Mouse (Mus musculus): ENCODE measurements around the gene Nfya. TPM values are rescaled to one million over a fixed set of nuclear protein-coding genes. Genes with fewer than 3 reads are reported as not detected.

Nfya gene
- polyA plus RNA-seq, 1 experiment from 2014 or later: 26.5 TPM

DNA sequence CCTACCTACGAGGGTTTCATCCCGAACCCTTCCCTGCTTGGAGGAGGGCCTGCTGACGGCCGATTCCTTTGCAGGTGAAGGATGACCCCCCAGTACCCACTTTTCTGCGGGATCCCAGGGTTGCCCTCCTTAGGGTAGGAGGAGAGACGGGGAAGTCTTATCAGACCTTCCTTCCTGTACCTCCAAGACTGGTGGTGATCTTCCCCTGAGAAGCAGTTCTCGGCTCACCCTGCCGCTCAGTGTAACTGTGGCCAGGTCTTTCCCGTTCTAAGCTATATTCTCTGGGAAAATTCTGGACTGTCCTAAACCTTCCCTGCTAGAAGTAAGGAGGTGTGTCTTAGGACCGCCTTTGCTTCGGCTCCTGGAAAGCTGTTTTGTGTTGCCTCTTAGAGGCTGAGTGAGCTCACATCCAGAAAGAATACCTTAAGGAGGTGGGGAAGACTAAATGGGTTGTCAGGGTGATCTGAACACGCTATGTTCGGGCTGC lies 636 bp upstream of the Nfya start:
- Histone ChIP-seq H3K9me3 (ENCODE audit: control insufficient read depth, low read depth, low read length) (no peaks in the 10 kb centered on the region), H3K27ac (ENCODE audit: low read length) (peak overlapping the region; percentile 98), H3K4me3 (ENCODE audit: low read depth, low read length) (peak overlapping the region; percentile 88), H3K27me3 (ENCODE audit: control insufficient read depth, insufficient read depth, low read length) (no peaks in the 10 kb centered on the region), H3K9ac (replicated peaks; ENCODE audit: low read depth, low read length) (peak overlapping the region; percentile 57), H3K4me2 (replicated peaks; ENCODE audit: low read depth, low read length) (peak overlapping the region; percentile 81), H3K4me1 (ENCODE audit: control insufficient read depth, insufficient read depth, low read length) (peaks cover 25% of the 10 kb centered on the region; the same call in 1 of the 2 replicates), H3K36me3 (ENCODE audit: control insufficient read depth, insufficient read depth, low read length) (peaks cover 9% of the 10 kb centered on the region; the same call in 1 of the 2 replicates)
- WGBS: 1% methylated on average over 13 of the region's 13 CpGs
- peak; percentile 8; the same call in 1 of the 2 replicates for ATAC-seq (ENCODE audit: insufficient number of reproducible peaks, insufficient read depth, low FRiP score, low read depth)

DNA sequence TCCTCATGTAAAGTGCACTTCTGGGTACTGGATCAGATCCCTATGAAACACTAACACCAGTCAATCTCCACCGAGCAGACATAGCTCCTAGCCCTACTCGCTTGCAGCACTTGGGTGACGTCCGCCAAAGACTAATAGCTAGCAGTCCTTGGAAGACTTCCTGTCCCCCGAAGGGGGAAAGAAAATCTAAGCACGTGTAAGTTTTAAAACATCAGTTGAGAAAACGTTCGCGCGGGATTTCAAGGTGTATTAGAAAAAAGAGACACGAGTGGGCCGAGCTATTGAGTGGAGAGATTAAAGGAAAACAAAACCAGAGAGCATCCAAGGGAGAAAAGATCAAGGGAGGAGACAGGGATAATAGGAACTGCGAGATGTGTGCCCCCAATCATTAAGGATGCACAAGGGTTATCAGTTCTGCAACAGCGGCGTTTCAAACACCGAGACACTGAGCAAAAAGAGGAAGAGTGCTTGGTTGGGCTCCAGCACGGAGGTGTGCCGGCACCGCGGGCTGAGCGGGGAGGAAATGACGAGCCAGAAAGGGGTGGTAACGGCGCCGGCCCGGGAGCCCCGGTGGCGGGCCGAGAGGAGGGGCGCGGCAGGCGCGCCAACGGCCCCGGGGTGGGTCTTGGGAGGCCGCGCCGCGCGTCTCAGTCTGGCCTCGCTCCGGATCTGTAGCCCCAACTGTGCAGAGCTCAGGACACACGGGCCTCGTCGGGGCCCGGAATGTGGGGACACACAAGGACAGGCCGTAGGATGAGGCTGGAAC lies 997 bp downstream of the Nfya start:
- Histone ChIP-seq H3K27me3 (ENCODE audit: control insufficient read depth, insufficient read depth, low read length) (no peaks in the 10 kb centered on the region), H3K9me3 (ENCODE audit: control insufficient read depth, low read depth, low read length) (no peaks in the 10 kb centered on the region), H3K4me3 (ENCODE audit: low read depth, low read length) (peak overlapping the region; percentile 88), H3K27ac (ENCODE audit: low read length) (peak overlapping the region; percentile 100), H3K9ac (replicated peaks; ENCODE audit: low read depth, low read length) (peak overlapping the region; percentile 100), H3K36me3 (ENCODE audit: control insufficient read depth, insufficient read depth, low read length) (peaks cover 6% of the 10 kb centered on the region; the same call in 1 of the 2 replicates), H3K4me1 (ENCODE audit: control insufficient read depth, insufficient read depth, low read length) (peaks cover 25% of the 10 kb centered on the region; the same call in 1 of the 2 replicates), H3K4me2 (replicated peaks; ENCODE audit: low read depth, low read length) (peak overlapping the region; percentile 68)
- 1% methylated on average over 46 of the region's 47 CpGs for WGBS
- ATAC-seq (ENCODE audit: insufficient number of reproducible peaks, insufficient read depth, low FRiP score, low read depth): peak; percentile 29

DNA sequence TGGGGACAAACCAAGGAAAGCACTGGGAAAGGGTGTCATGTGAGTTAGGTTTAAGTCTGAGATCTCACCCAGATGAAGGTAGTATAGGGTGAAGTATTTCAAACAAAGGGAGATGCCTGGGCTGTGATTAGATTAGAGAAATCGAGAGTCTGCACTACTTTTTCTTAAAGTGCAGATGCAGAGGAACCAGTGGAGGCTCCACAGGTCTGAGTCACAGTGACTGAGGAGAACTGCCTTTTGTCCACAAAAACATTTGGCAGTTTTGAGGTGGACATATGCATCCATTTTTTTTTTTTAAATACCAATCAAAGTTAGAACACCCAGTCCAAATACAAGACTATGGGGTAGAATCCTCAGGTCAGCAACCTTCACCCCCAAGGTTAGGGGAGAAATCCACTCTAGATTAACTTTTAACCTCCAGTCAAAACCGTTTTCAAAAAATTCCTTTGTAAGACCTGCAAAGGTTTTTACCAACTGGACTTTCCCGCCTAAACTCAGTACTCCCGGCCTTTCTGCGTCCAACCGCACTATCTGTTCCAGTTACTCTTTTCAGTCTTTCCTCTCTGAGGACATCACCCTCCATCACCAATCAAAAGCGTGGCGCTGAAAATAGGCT lies 1.7 kb downstream of the Nfya start:
- no peak for ATAC-seq (ENCODE audit: insufficient number of reproducible peaks, insufficient read depth, low FRiP score, low read depth)
- Histone ChIP-seq H3K4me2 (replicated peaks; ENCODE audit: low read depth, low read length) (peak overlapping the region; percentile 68), H3K4me3 (ENCODE audit: low read depth, low read length) (peak overlapping the region; percentile 88), H3K9ac (replicated peaks; ENCODE audit: low read depth, low read length) (peak overlapping the region; percentile 100), H3K27me3 (ENCODE audit: control insufficient read depth, insufficient read depth, low read length) (no peaks in the 10 kb centered on the region), H3K36me3 (ENCODE audit: control insufficient read depth, insufficient read depth, low read length) (peaks cover 6% of the 10 kb centered on the region; the same call in 1 of the 2 replicates), H3K4me1 (ENCODE audit: control insufficient read depth, insufficient read depth, low read length) (peaks cover 25% of the 10 kb centered on the region; the same call in 1 of the 2 replicates), H3K9me3 (ENCODE audit: control insufficient read depth, low read depth, low read length) (no peaks in the 10 kb centered on the region), H3K27ac (ENCODE audit: low read length) (peak overlapping the region; percentile 100)
- WGBS: 3% methylated on average over 8 of the region's 8 CpGs

DNA sequence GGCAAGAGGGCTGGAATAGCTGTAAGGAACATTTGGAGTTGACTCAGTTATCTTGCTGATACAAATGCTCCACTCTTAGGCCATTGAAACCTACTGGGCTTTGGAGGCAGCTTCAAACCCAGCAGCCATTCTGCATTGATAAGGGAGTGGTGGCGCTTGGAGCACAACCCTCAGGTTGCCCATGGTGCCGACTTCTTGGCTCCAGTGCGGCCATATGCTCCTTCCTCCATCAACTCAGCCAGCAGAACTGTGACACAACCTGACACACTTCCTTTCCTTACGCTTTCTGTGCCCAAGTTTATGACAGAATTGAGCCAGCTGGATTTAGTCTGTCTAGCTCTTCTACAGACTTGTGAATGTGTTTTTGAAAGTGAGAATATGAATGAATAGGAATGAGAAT lies 2.6 kb downstream of the Nfya start:
- no peaks in the 10 kb centered on the region for H3K9me3 ChIP-seq (ENCODE audit: control insufficient read depth, low read depth, low read length)
- peaks cover 25% of the 10 kb centered on the region; the same call in 1 of the 2 replicates for H3K4me1 ChIP-seq (ENCODE audit: control insufficient read depth, insufficient read depth, low read length)
- no peaks in the 10 kb centered on the region for H3K36me3 ChIP-seq (ENCODE audit: control insufficient read depth, insufficient read depth, low read length)
- ATAC-seq (ENCODE audit: insufficient number of reproducible peaks, insufficient read depth, low FRiP score, low read depth): no peak
- no peaks in the 10 kb centered on the region for H3K27me3 ChIP-seq (ENCODE audit: control insufficient read depth, insufficient read depth, low read length)
- no peak overlapping the region for H3K9ac ChIP-seq (replicated peaks; ENCODE audit: low read depth, low read length)
- H3K4me3 ChIP-seq (ENCODE audit: low read depth, low read length): no peak overlapping the region
- H3K4me2 ChIP-seq (replicated peaks; ENCODE audit: low read depth, low read length): no peak overlapping the region; the same call in 1 of the 2 replicates
- H3K27ac ChIP-seq (ENCODE audit: low read length): no peak overlapping the region
- 92% methylated on average over 4 of the region's 4 CpGs for WGBS

DNA sequence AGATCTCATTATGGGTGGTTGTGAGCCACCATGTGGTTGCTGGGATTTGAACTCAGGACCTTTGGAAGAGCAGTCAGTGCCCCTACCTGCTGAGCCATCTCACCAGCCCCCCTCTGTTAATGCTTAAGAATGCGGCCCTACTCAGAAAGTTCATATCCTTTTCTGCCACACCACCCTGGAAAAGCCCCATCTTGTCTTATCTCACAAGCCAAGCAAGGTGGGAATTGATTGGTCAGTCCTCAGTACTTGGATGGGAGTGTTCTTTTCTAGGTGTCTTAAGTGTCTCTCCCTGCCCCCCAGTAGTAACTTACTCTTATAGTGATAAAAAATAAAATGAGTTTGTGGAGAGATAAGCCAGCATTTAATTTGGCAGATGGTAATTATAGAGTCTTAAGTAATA lies 5.0 kb downstream of the Nfya start:
- WGBS: 77% methylated on average over 1 of the region's 1 CpGs
- no peak for ATAC-seq (ENCODE audit: insufficient number of reproducible peaks, insufficient read depth, low FRiP score, low read depth)
- Histone ChIP-seq H3K4me1 (ENCODE audit: control insufficient read depth, insufficient read depth, low read length) (peaks cover 16% of the 10 kb centered on the region; the same call in 1 of the 2 replicates), H3K36me3 (ENCODE audit: control insufficient read depth, insufficient read depth, low read length) (peaks cover 6% of the 10 kb centered on the region), H3K4me3 (ENCODE audit: low read depth, low read length) (no peak overlapping the region), H3K27ac (ENCODE audit: low read length) (no peak overlapping the region), H3K9me3 (ENCODE audit: control insufficient read depth, low read depth, low read length) (no peaks in the 10 kb centered on the region), H3K4me2 (replicated peaks; ENCODE audit: low read depth, low read length) (no peak overlapping the region), H3K27me3 (ENCODE audit: control insufficient read depth, insufficient read depth, low read length) (no peaks in the 10 kb centered on the region), H3K9ac (replicated peaks; ENCODE audit: low read depth, low read length) (no peak overlapping the region)

DNA sequence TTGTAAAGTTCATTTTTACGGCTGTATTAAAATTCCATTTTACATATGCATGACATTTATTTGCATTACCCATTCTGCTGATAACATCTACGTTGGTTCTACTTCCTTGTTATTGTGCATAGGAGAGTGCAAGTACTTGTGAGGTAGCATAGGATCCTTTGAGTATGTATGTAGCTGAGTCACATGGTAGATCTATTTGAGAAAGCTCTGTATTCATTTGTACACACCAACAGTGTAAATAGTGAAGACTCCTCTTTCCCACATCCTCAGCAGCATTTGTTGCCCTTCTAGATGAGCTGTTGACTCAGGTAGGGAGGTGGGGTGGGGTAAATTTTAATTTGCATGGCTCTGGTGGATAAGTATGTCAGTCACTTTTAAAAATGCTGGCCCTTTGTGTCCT lies 5.9 kb downstream of the Nfya start:
- ATAC-seq (ENCODE audit: insufficient number of reproducible peaks, insufficient read depth, low FRiP score, low read depth): no peak
- no peak overlapping the region for H3K4me3 ChIP-seq (ENCODE audit: low read depth, low read length)
- H3K27ac ChIP-seq (ENCODE audit: low read length): no peak overlapping the region
- 83% methylated on average over 2 of the region's 2 CpGs for WGBS
- no peaks in the 10 kb centered on the region for H3K27me3 ChIP-seq (ENCODE audit: control insufficient read depth, insufficient read depth, low read length)
- H3K9me3 ChIP-seq (ENCODE audit: control insufficient read depth, low read depth, low read length): no peaks in the 10 kb centered on the region
- no peak overlapping the region for H3K4me2 ChIP-seq (replicated peaks; ENCODE audit: low read depth, low read length)
- no peak overlapping the region for H3K9ac ChIP-seq (replicated peaks; ENCODE audit: low read depth, low read length)
- peaks cover 16% of the 10 kb centered on the region; the same call in 1 of the 2 replicates for H3K4me1 ChIP-seq (ENCODE audit: control insufficient read depth, insufficient read depth, low read length)
- H3K36me3 ChIP-seq (ENCODE audit: control insufficient read depth, insufficient read depth, low read length): peaks cover 13% of the 10 kb centered on the region

DNA sequence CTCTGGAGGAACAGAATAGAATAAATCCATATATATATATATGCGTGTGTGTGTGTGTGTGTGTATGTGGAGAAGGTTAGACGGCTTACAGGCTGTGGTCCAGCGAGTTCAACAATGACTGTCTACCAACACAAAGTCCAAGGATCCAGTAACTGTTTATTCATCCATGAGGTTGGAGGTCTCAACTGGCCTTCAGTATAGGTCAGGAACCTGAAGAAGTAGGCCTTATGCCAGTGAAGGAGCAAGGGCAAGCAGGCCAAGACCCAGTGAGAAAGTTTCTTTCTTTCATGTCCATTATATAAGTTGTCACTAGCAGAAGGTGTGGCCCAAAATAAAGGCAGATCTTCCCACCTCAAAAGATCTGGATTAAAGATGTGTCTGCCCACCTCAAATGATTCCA lies 7.0 kb downstream of the Nfya start:
- H3K27me3 ChIP-seq (ENCODE audit: control insufficient read depth, insufficient read depth, low read length): no peaks in the 10 kb centered on the region
- no peak for ATAC-seq (ENCODE audit: insufficient number of reproducible peaks, insufficient read depth, low FRiP score, low read depth)
- H3K4me1 ChIP-seq (ENCODE audit: control insufficient read depth, insufficient read depth, low read length): peaks cover 10% of the 10 kb centered on the region; the same call in 1 of the 2 replicates
- H3K4me3 ChIP-seq (ENCODE audit: low read depth, low read length): no peak overlapping the region
- WGBS: 92% methylated on average over 3 of the region's 3 CpGs
- H3K4me2 ChIP-seq (replicated peaks; ENCODE audit: low read depth, low read length): no peak overlapping the region
- peaks cover 24% of the 10 kb centered on the region for H3K36me3 ChIP-seq (ENCODE audit: control insufficient read depth, insufficient read depth, low read length)
- H3K9ac ChIP-seq (replicated peaks; ENCODE audit: low read depth, low read length): no peak overlapping the region
- H3K9me3 ChIP-seq (ENCODE audit: control insufficient read depth, low read depth, low read length): no peaks in the 10 kb centered on the region
- no peak overlapping the region for H3K27ac ChIP-seq (ENCODE audit: low read length)

DNA sequence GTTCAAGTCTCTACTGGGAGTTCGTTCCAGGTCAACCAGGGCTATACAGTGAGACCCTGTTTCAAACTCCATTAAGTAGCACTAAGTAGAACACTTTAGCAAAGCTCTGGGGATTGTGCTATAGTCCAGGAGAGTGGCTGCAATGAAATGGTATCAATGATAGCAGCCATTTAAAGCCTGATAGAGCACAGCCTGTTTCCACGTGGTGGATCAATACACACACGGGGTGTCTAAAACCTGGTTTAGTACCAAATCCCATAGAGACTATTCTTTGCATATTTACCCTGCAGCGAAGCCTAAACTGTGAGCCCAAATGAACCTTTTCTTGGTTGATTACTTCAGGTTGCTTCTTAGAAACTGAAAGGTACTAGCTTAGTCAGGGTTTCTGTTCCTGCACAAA lies 8.0 kb downstream of the Nfya start:
- Histone ChIP-seq H3K27me3 (ENCODE audit: control insufficient read depth, insufficient read depth, low read length) (no peaks in the 10 kb centered on the region), H3K9ac (replicated peaks; ENCODE audit: low read depth, low read length) (no peak overlapping the region), H3K4me2 (replicated peaks; ENCODE audit: low read depth, low read length) (no peak overlapping the region), H3K36me3 (ENCODE audit: control insufficient read depth, insufficient read depth, low read length) (peaks cover 26% of the 10 kb centered on the region), H3K27ac (ENCODE audit: low read length) (no peak overlapping the region), H3K4me3 (ENCODE audit: low read depth, low read length) (no peak overlapping the region), H3K4me1 (ENCODE audit: control insufficient read depth, insufficient read depth, low read length) (0 out of 2 replicates have a peak, but pooled peaks cover 4% of the 10 kb centered on the region), H3K9me3 (ENCODE audit: control insufficient read depth, low read depth, low read length) (no peaks in the 10 kb centered on the region)
- ATAC-seq (ENCODE audit: insufficient number of reproducible peaks, insufficient read depth, low FRiP score, low read depth): no peak
- WGBS: 82% methylated on average over 4 of the region's 4 CpGs

Data from stomach, embryonic 14.5 days (tissue).